Mouse (Mus musculus): ENCODE measurements around the gene Pou6f1. TPM values are rescaled to one million over a fixed set of nuclear protein-coding genes. Genes with fewer than 3 reads are reported as not detected.
A peak's percentile ranks its signal among the peaks of the same experiment; 100 is the strongest.
"Not testable (repeated sequence)": the region's sequence is repeated elsewhere in the genome, so short reads cannot be mapped to it uniquely, and the experiment has no call there.

Pou6f1 gene
- polyA plus RNA-seq, 1 experiment from 2014 or later, result 2.6 TPM

DNA sequence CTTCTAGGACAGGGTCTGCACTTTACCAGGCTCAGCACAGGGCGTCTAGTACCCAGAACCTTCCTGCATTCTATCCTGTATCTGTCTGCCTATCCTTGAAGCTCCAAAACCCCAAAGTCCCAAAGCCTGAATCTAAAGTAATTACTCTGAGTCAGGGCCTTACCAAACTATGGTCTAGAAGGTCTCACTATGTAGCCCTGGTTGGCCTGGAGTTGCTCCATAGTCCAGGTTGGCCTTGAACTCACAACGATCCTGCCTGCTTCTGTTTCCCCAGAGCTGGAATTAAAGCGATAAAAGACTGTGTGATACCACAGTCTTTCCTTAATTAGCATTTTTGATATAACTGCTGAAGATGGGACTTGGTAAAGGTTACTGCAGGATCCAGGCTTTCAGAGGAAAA, 24.7 kb upstream of the Pou6f1 start:
- H3K4me3 ChIP-seq (ENCODE audit: low read depth, low read length), result no peak overlapping the region
- H3K27me3 ChIP-seq (ENCODE audit: control insufficient read depth, insufficient read depth, low read length), result no peaks in the 10 kb centered on the region
- H3K4me2 ChIP-seq (replicated peaks; ENCODE audit: low read depth), result no peak overlapping the region
- no peak overlapping the region for H3K9ac ChIP-seq (ENCODE audit: low read length)
- DNase-seq (ENCODE audit: low spot score), result no peak
- H3K9me3 ChIP-seq (ENCODE audit: control insufficient read depth, low read length), result no peaks in the 10 kb centered on the region
- no peak for TF ChIP-seq CTCF (IDR thresholded peaks at IDR 0.05; ENCODE audit: low read depth)
- no peak for TF ChIP-seq EP300 (optimal IDR thresholded peaks at IDR 0.05)
- peaks cover 8% of the 10 kb centered on the region; the same call in 1 of the 2 replicates for H3K36me3 ChIP-seq (ENCODE audit: control insufficient read depth, insufficient read depth, low read length)
- 0 out of 2 replicates have a peak, but pooled peaks cover 4% of the 10 kb centered on the region for H3K4me1 ChIP-seq (replicated peaks; ENCODE audit: control insufficient read depth, insufficient read depth)
- no peak for ATAC-seq (ENCODE audit: low FRiP score, low TSS enrichment)
- 92% methylated on average over 3 of the region's 3 CpGs for WGBS
- H3K27ac ChIP-seq (replicated peaks), result no peak overlapping the region

DNA sequence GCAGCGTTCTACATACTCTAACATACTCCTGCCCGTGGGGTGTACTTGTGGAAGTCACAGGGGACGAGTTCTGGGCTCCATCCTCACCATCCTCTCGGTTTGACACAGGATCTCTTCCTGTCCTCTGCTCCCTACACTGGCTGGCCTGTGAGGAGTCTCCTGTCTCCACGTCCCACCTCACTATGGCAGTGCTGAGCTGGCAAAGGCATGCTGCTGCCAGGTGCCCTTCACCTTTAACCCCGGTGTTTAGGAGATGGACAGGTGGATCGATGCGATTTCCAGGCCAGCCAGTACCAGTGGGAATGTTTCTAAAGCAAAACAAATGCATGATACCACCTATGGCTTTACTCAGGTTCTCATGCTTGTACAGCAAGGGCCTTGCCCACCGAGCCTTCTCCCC, 24.0 kb upstream of the Pou6f1 start:
- TF ChIP-seq CTCF (IDR thresholded peaks at IDR 0.05; ENCODE audit: low read depth) (no peak), EP300 (optimal IDR thresholded peaks at IDR 0.05) (no peak)
- no peak for ATAC-seq (ENCODE audit: low FRiP score, low TSS enrichment)
- 87% methylated on average over 9 of the region's 9 CpGs for WGBS

DNA sequence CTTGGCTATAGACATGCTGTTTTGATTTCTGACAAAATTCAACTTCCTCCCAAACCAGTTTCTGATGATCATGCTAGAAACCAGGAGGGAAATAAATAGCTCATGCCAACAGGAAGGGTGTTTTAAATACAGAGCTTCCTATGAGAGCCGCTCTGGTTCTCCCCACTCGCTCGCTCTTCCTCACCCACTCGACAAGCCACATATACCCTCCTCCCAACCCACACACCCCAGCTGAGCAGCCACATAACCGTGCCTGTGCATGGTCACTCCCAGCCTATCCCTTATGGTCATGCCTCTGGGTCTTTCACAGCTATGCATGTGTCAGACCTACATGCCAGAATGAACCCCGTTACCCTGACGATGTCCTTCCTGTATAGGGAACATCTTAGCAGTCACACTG, 22.4 kb upstream of the Pou6f1 start:
- H3K27me3 ChIP-seq (ENCODE audit: control insufficient read depth, insufficient read depth, low read length), result no peaks in the 10 kb centered on the region
- WGBS, result 83% methylated on average over 7 of the region's 7 CpGs
- H3K36me3 ChIP-seq (ENCODE audit: control insufficient read depth, insufficient read depth, low read length), result peaks cover 23% of the 10 kb centered on the region; the same call in 1 of the 2 replicates
- no peak for TF ChIP-seq EP300 (optimal IDR thresholded peaks at IDR 0.05)
- no peak for TF ChIP-seq CTCF (IDR thresholded peaks at IDR 0.05; ENCODE audit: low read depth)
- no peak for DNase-seq (ENCODE audit: low spot score)
- H3K9me3 ChIP-seq (ENCODE audit: control insufficient read depth, low read length), result no peaks in the 10 kb centered on the region
- H3K27ac ChIP-seq (replicated peaks), result no peak overlapping the region
- no peak; the same call in 1 of the 2 replicates for ATAC-seq (ENCODE audit: low FRiP score, low TSS enrichment)
- no peaks in the 10 kb centered on the region for H3K4me1 ChIP-seq (replicated peaks; ENCODE audit: control insufficient read depth, insufficient read depth)
- H3K9ac ChIP-seq (ENCODE audit: low read length), result no peak overlapping the region
- no peak overlapping the region for H3K4me3 ChIP-seq (ENCODE audit: low read depth, low read length)
- no peak overlapping the region for H3K4me2 ChIP-seq (replicated peaks; ENCODE audit: low read depth)

More for the DNA sequence above, 24.0 kb upstream of the Pou6f1 start:
- Histone ChIP-seq H3K4me3 (ENCODE audit: low read depth, low read length) (no peak overlapping the region), H3K4me2 (replicated peaks; ENCODE audit: low read depth) (no peak overlapping the region), H3K36me3 (ENCODE audit: control insufficient read depth, insufficient read depth, low read length) (peaks cover 14% of the 10 kb centered on the region; the same call in 1 of the 2 replicates), H3K9ac (ENCODE audit: low read length) (no peak overlapping the region), H3K27ac (replicated peaks) (no peak overlapping the region), H3K9me3 (ENCODE audit: control insufficient read depth, low read length) (no peaks in the 10 kb centered on the region), H3K4me1 (replicated peaks; ENCODE audit: control insufficient read depth, insufficient read depth) (0 out of 2 replicates have a peak, but pooled peaks cover 4% of the 10 kb centered on the region), H3K27me3 (ENCODE audit: control insufficient read depth, insufficient read depth, low read length) (no peaks in the 10 kb centered on the region)
- DNase-seq (ENCODE audit: low spot score), result no peak

- H3K9ac ChIP-seq (ENCODE audit: low read length); H3K27me3 ChIP-seq (ENCODE audit: control insufficient read depth, insufficient read depth, low read length); H3K4me2 ChIP-seq (replicated peaks; ENCODE audit: low read depth); H3K27ac ChIP-seq (replicated peaks); H3K4me1 ChIP-seq (replicated peaks; ENCODE audit: control insufficient read depth, insufficient read depth); ATAC-seq (ENCODE audit: low FRiP score, low TSS enrichment); DNase-seq (ENCODE audit: low spot score); H3K4me3 ChIP-seq (ENCODE audit: low read depth, low read length); H3K9me3 ChIP-seq (ENCODE audit: control insufficient read depth, low read length): not testable (repeated sequence)
- peaks cover 23% of the 10 kb centered on the region; the same call in 1 of the 2 replicates for H3K36me3 ChIP-seq (ENCODE audit: control insufficient read depth, insufficient read depth, low read length)
- 57% methylated on average over 9 of the region's 9 CpGs for WGBS
Measured at GRCm38 (mm10) chr15:100621671-100622070, 21.9 kb upstream of the Pou6f1 start.

GRCm38 (mm10) chr15:100619200-100619599, 19.4 kb upstream of the Pou6f1 start:
- DNase-seq (ENCODE audit: low spot score), result no peak
- TF ChIP-seq EP300 (optimal IDR thresholded peaks at IDR 0.05), result no peak
- no peak for ATAC-seq (ENCODE audit: low FRiP score, low TSS enrichment)
- Histone ChIP-seq H3K4me2 (replicated peaks; ENCODE audit: low read depth) (no peak overlapping the region), H3K27me3 (ENCODE audit: control insufficient read depth, insufficient read depth, low read length) (no peaks in the 10 kb centered on the region), H3K27ac (replicated peaks) (no peak overlapping the region), H3K4me1 (replicated peaks; ENCODE audit: control insufficient read depth, insufficient read depth) (no peaks in the 10 kb centered on the region), H3K9ac (ENCODE audit: low read length) (no peak overlapping the region), H3K9me3 (ENCODE audit: control insufficient read depth, low read length) (no peaks in the 10 kb centered on the region), H3K4me3 (ENCODE audit: low read depth, low read length) (no peak overlapping the region), H3K36me3 (ENCODE audit: control insufficient read depth, insufficient read depth, low read length) (peaks cover 23% of the 10 kb centered on the region; the same call in 1 of the 2 replicates)
- 74% methylated on average over 7 of the region's 7 CpGs for WGBS

DNA sequence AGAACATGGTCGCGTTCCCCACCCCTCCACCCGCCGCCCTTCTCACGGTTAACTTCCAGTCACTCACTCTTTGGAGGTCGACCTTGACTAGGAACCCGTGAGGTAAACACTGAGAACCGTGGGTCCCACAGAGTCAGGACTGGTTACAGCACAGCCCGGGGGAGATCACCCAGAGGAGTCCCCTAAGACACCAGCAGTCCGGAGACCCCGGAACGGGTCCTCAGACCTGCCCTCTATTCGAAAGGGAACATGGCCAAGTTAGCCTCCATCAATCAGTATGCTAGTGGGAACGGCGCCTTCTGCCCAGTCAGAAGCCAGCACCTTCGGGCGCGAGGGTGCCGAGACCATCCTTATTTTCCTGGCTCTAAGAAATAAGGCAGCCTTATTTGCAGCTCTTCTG, 16.4 kb upstream of the Pou6f1 start:
- Histone ChIP-seq H3K27ac (replicated peaks) (peak overlapping the region; percentile 100), H3K27me3 (ENCODE audit: control insufficient read depth, insufficient read depth, low read length) (no peaks in the 10 kb centered on the region), H3K4me3 (ENCODE audit: low read depth, low read length) (peak overlapping the region; percentile 98), H3K4me2 (replicated peaks; ENCODE audit: low read depth) (peak overlapping the region; percentile 71), H3K9ac (ENCODE audit: low read length) (peak overlapping the region; percentile 99), H3K9me3 (ENCODE audit: control insufficient read depth, low read length) (no peaks in the 10 kb centered on the region), H3K4me1 (replicated peaks; ENCODE audit: control insufficient read depth, insufficient read depth) (no peaks in the 10 kb centered on the region), H3K36me3 (ENCODE audit: control insufficient read depth, insufficient read depth, low read length) (peaks cover 21% of the 10 kb centered on the region; the same call in 1 of the 2 replicates)
- TF ChIP-seq CTCF (IDR thresholded peaks at IDR 0.05; ENCODE audit: low read depth) (no peak), EP300 (optimal IDR thresholded peaks at IDR 0.05) (no peak)
- DNase-seq (ENCODE audit: low spot score), result no peak
- WGBS, result 0% methylated on average over 19 of the region's 19 CpGs
- peak; percentile 1; the same call in 1 of the 2 replicates for ATAC-seq (ENCODE audit: low FRiP score, low TSS enrichment)

All from stomach, postnatal 0 days (tissue).